Mouse (Mus musculus) heart, adult 2 months (tissue): ENCODE data around the gene Gm20605. TPM values are rescaled to one million over a fixed set of nuclear protein-coding genes. Genes with fewer than 3 reads are reported as not detected.
A peak's percentile ranks its signal among the peaks of the same experiment; 100 is the strongest.

Experiments
- DNase-seq, 2 experiments: peaks; one replicate each; pipeline ENCODE4 v3.0.0; 2021
- H3K27ac ChIP-seq: fragments of 200-600 bp; 2 replicates; pipeline ENCODE4 v1.8.1; 2022
- H3K27me3 ChIP-seq: fragments of 200-500 bp; 2 replicates; pipeline ENCODE4 v1.6.1; 2012; ENCODE audit warnings: mild to moderate bottlenecking, low read length, inconsistent platforms, mixed read lengths; ENCODE audit not compliant: control insufficient read depth, insufficient read depth
- H3K36me3 ChIP-seq: fragments of 200-500 bp; 2 replicates; pipeline ENCODE4 v1.6.1; 2012; ENCODE audit warnings: low read length, inconsistent platforms; ENCODE audit not compliant: control insufficient read depth, insufficient read depth
- H3K4me1 ChIP-seq: fragments of 200-500 bp; 2 replicates; pipeline ENCODE4 v1.6.1; 2011; ENCODE audit warnings: low read length; ENCODE audit not compliant: control insufficient read depth, insufficient read depth
- H3K4me3 ChIP-seq: fragments of 200-600 bp; 2 replicates; pipeline ENCODE4 v1.8.1; 2022
- H3K79me2 ChIP-seq: fragments of 200-500 bp; replicated peaks from 2 replicates; pipeline ENCODE4 v1.6.1; 2012; ENCODE audit warnings: mild to moderate bottlenecking, inconsistent platforms, low read length, moderate library complexity, mixed read lengths; ENCODE audit not compliant: control insufficient read depth, insufficient read depth
- H3K9ac ChIP-seq: fragments of 200-500 bp; 2 replicates; pipeline ENCODE4 v1.6.1; 2012; ENCODE audit warnings: low read depth, mild to moderate bottlenecking, control low read depth, inconsistent platforms, low read length, mixed read lengths
- CTCF ChIP-seq: fragments of 200-600 bp; IDR thresholded peaks from 2 replicates; pipeline ENCODE4 v1.8.1; 2022; ENCODE audit warnings: antibody characterized with exemption, mild to moderate bottlenecking, moderate library complexity
- EP300 ChIP-seq: fragments of 200-500 bp; IDR thresholded peaks from 2 replicates; pipeline ENCODE4 v1.6.1; 2011; ENCODE audit warnings: low read depth, low read length, control low read depth; ENCODE audit not compliant: insufficient read depth
- POLR2A ChIP-seq: fragments of 200-500 bp; IDR thresholded peaks from 2 replicates; pipeline ENCODE4 v1.6.1; 2011; ENCODE audit warnings: mild to moderate bottlenecking, low read depth, low read length, control low read depth; ENCODE audit not compliant: insufficient read depth
- WGBS: fragments of 180-500 bp; shearing (Covaris S2); methylation state at CpG from one replicate; pipeline ENCODE4 v1.1.7; 2018; 5-methylcytosine and 5-hydroxymethylcytosine counted together
- intact Hi-C: fragments of 180-260 bp; cut with DNase I; formaldehyde crosslinking; loops from one replicate; pipeline ENCODE4 v1.15.1; 2025
- polyA plus RNA-seq: library from polyadenylated mRNA; depleted of rRNA; stranded (reverse); fragments of >200 nt; gene quantifications from 2 replicates; pipeline ENCODE4 v1.2.3, GENCODE M21; 2012
- total RNA-seq, 2 experiments: library from RNA; stranded (reverse); gene quantifications; 2 replicates each; pipeline ENCODE4 v1.2.3; 2021

Gene Gm20605
- total and polyA plus RNA-seq, 3 experiments = 2.8 to 9.5 (median 4.3) TPM

DNA sequence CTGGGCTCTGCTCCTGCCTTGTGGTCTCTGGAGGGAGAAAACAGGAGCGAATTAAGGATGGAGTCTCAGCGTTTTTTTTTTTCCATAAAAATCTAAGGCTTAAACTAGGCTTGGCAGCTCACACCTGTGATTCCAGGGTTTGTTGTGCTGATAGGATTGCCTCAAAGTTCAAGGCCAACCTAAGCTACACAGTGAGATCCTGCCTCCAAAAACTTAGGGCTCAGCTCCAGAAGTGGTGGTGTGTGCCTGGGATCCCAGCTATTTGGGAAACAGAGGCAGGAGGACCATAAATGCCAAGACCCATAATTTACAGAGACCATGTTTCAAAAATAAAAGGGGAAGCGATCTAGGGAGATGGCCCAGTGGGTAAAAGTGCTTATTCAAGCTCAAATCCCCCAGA lies 19.7 kb upstream of the Gm20605 start:
- TF ChIP-seq CTCF (no peak), EP300 (no peak), POLR2A (no peak)
- Histone ChIP-seq H3K36me3 (no peaks in the 10 kb centered on the region), H3K79me2 (no peaks in the 10 kb centered on the region), H3K4me1 (peaks cover 10% of the 10 kb centered on the region), H3K9ac (no peak overlapping the region), H3K4me3 (no peak overlapping the region), H3K27me3 (no peaks in the 10 kb centered on the region), H3K27ac (no peak overlapping the region)
- no peak for DNase-seq
- 82% methylated on average over 3 of the region's 3 CpGs for WGBS
- intact Hi-C loops = no loop called here

DNA sequence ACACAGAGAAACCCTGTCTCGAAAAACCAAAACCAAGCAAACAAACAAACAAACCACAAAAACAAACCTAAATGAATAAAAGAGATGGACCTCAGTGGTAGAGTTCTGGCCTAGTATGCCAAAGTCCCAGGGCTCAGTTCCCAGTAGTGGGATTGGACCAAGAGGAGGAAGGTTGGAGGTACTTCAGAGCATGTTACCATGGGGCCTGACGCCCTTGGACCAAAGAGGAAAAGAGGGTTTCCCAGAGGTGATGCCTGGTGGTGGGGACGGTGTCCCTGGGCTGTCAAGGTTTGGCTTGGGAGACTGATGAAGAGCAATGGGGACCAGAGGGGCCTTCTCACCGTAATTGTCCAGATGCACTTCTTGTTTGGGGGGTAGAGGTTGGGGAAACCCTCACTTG lies 18.9 kb upstream of the Gm20605 start:
- H3K4me1 ChIP-seq = peaks cover 10% of the 10 kb centered on the region

DNA sequence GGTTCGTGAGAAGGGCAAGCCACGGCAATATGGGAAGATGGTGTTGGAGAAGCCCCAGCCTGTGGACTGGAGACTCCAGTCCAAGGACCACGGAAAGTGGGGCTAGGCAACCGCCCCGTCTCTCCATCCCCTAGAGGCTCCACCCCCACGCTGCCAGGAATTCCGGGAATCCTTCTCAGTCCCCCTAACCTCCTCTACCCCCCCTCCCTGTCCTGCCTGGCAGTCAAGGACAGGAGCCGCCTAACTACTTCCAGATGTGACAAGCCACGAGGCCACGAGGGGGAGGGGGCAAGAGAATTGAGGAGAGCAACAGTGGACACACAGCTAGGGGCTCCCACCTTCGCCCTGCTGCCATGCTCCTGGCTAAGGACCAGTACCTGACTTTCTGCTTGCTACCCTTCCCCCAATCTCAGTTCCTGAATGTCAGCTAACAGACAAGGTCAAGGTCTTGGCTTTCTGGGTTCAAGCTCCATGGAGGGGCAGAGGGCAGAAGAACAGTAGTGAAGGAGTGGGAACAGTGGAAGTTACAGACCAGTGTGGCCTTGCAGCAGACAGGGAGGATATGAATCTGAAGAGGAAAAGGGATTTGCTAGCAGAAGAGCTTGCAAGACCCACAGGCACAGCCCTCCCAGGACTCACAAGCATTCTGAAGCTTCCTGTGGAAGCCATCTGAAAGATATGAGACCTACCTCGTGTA lies 18.3 kb upstream of the Gm20605 start:
- H3K4me1 ChIP-seq = peaks cover 10% of the 10 kb centered on the region
- H3K79me2 ChIP-seq = no peaks in the 10 kb centered on the region
- peak overlapping the region; percentile 43 for H3K4me3 ChIP-seq
- no peaks in the 10 kb centered on the region for H3K27me3 ChIP-seq
- H3K27ac ChIP-seq = peak overlapping the region; percentile 78
- intact Hi-C loops = loop anchor here (1.0 kb wide), 1 partner anchor 18 kb away; no protein-coding TSS in a partner anchor
- DNase-seq = peak; percentile 81 to 85
- no peaks in the 10 kb centered on the region for H3K36me3 ChIP-seq
- H3K9ac ChIP-seq = peak overlapping the region; percentile 61
- WGBS = 7% methylated on average over 12 of the region's 12 CpGs
- 0 out of 2 replicates have a peak, but pooled peaks have one; percentile 52 for TF ChIP-seq POLR2A
- TF ChIP-seq CTCF = no peak
- peak; percentile 87 for TF ChIP-seq EP300

More for the DNA sequence above, 18.9 kb upstream of the Gm20605 start:
- Histone ChIP-seq H3K36me3 (no peaks in the 10 kb centered on the region), H3K4me3 (peak overlapping the region; percentile 43), H3K9ac (peak overlapping the region; percentile 17), H3K27ac (peak overlapping the region; percentile 78), H3K27me3 (no peaks in the 10 kb centered on the region), H3K79me2 (no peaks in the 10 kb centered on the region)
- DNase-seq = peak in 1 of 2 experiments; percentile 11
- 69% methylated on average over 4 of the region's 4 CpGs for WGBS
- intact Hi-C loops = loop anchor here (1.0 kb wide), 1 partner anchor 18 kb away; no protein-coding TSS in a partner anchor
- TF ChIP-seq POLR2A = no peak
- TF ChIP-seq EP300 = no peak
- TF ChIP-seq CTCF = no peak

DNA sequence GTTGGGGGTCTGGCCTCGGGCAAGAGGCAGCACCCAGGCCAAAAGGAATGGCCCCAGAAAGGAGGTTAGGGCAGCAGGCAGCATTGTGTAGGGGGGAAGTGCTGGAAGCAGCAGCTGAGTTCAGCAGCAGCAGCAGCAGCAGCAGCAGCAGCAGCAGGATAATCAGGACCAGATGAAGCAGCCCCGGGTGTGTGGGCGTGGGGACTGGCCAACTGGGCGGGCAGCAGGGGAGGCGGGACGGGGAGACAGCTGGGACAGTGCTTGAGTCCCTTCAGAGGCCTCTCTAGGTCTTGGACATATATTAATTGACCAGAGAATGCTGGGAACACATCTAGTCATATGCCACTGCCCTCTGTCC lies 17.8 kb upstream of the Gm20605 start:
- intact Hi-C loops = no loop called here
- DNase-seq = peak; percentile 81 to 82
- Histone ChIP-seq H3K4me1 (peaks cover 10% of the 10 kb centered on the region), H3K27ac (peak overlapping the region; percentile 78), H3K27me3 (no peaks in the 10 kb centered on the region), H3K4me3 (peak overlapping the region; percentile 43), H3K79me2 (no peaks in the 10 kb centered on the region), H3K9ac (peak overlapping the region; percentile 61), H3K36me3 (no peaks in the 10 kb centered on the region)
- 4% methylated on average over 6 of the region's 6 CpGs for WGBS
- TF ChIP-seq POLR2A (peak; percentile 51; the same call in 1 of the 2 replicates), CTCF (no peak)

DNA sequence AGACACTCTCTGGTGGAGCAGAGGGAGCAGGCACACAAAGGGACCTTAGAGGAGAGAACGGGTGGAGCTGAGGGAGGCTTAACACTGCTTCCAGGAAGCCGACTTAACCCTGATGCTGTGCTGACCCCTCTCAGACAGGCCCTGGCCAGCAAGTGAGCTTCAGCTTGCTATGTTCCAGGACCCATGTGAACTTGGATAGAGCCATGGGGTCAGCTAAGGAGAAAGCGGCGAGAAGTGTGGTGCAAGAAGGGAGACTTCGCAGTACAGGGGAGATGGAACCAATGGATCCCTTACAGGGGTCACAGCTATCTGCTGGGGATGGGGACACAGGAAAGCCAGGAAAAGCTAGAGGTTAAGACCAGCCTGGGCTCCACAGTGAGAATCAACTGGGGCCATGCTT lies 15.9 kb upstream of the Gm20605 start:
- peaks cover 10% of the 10 kb centered on the region for H3K4me1 ChIP-seq
- DNase-seq = peak; percentile 41 to 47
- TF ChIP-seq CTCF = no peak
- TF ChIP-seq POLR2A = 0 out of 2 replicates have a peak, but pooled peaks have one; percentile 31
- no peak for TF ChIP-seq EP300
- H3K9ac ChIP-seq = no peak overlapping the region
- no peak overlapping the region for H3K4me3 ChIP-seq
- no peaks in the 10 kb centered on the region for H3K36me3 ChIP-seq
- peak overlapping the region; percentile 20; the same call in 1 of the 2 replicates for H3K27ac ChIP-seq
- H3K79me2 ChIP-seq = no peaks in the 10 kb centered on the region
- H3K27me3 ChIP-seq = no peaks in the 10 kb centered on the region
- 72% methylated on average over 5 of the region's 5 CpGs for WGBS
- intact Hi-C loops = no loop called here

DNA sequence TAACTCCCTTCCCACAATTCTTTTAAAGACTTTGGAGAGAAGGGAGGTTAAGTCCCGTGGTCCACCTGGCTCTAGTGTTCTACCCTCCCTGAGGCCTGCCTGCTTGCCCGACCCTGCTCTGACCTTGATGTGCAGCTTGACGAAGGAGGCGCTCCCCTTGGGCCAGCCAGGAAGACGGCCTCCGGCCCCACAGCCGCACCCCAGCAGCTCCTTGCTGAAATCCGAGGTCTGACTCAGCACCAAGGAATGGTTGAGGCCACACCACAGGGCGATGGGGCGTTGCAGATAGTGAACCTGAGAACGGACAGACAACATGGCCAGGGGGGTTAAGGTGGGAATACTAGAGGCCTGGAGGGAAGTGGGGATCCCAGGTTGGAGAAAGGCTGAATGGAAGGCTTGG lies 15.4 kb upstream of the Gm20605 start, which contains the start of gene Pcolce:
Pcolce (minus strand) TSS at position 235 of the 400 bp plus-strand sequence.
- Histone ChIP-seq H3K79me2 (no peaks in the 10 kb centered on the region), H3K27me3 (no peaks in the 10 kb centered on the region), H3K4me1 (peaks cover 10% of the 10 kb centered on the region), H3K9ac (no peak within 1 kb of the TSS), H3K27ac (peak within 1 kb of the TSS; percentile 20; the same call in 1 of the 2 replicates), H3K36me3 (no peaks in the 10 kb centered on the region), H3K4me3 (no peak within 1 kb of the TSS)
- TF ChIP-seq CTCF (no peak), POLR2A (no peak)
- WGBS = 52% methylated on average over 11 of the region's 11 CpGs
- intact Hi-C loops = no loop called here
- peak; percentile 54 to 63 for DNase-seq
